Mouse (Mus musculus) CH12.LX (cell line): ENCODE results near the gene Mogat2. TPM values are rescaled to one million over a fixed set of nuclear protein-coding genes. Genes with fewer than 3 reads are reported as not detected.

Experiments used
- DNase-seq: peaks from one replicate; pipeline ENCODE4 v3.0.0-alpha.2; 2013; ENCODE audit errors: extremely low read depth
- H3K27ac ChIP-seq: 2 replicates; pipeline ENCODE4 v1.5.1; 2012; ENCODE audit warnings: low read depth, mild to moderate bottlenecking, control low read depth, moderate library complexity; ENCODE audit not compliant: insufficient read depth
- H3K27me3 ChIP-seq: replicated peaks from 2 replicates; pipeline ENCODE3; 2012; ENCODE audit warnings: inconsistent platforms
- H3K36me3 ChIP-seq, 2 experiments: replicated peaks in 1 of 2; 2 replicates each; pipeline versions ENCODE3 to v1.6.1; 2012; ENCODE audit warnings: inconsistent platforms in 1 of 2, low read length in 1 of 2, mild to moderate bottlenecking in 1 of 2, mixed read lengths in 1 of 2, moderate library complexity in 1 of 2; ENCODE audit not compliant: control insufficient read depth in 1 of 2, insufficient read depth in 1 of 2
- H3K4me1 ChIP-seq, 2 experiments: 2 replicates each; pipeline ENCODE4 v1.6.1; 2012; ENCODE audit warnings: inconsistent platforms in 1 of 2, moderate library complexity in 1 of 2; ENCODE audit not compliant: insufficient read depth in 2 of 2, control insufficient read depth in 1 of 2
- H3K4me2 ChIP-seq: 2 replicates; pipeline ENCODE4 v1.6.1; 2012; ENCODE audit warnings: low read depth, mild to moderate bottlenecking, control low read depth; ENCODE audit not compliant: poor library complexity, insufficient read depth, severe bottlenecking
- H3K4me3 ChIP-seq, 3 experiments: fragments of 150-350 bp in 1 of 3; sonication (generic) in 1 of 3; replicated peaks in 1 of 3; 2 replicates each; pipeline versions ENCODE3 to v1.5.1; 2011 to 2012; ENCODE audit warnings: low read depth in 2 of 3, low read length in 2 of 3, mild to moderate bottlenecking in 2 of 3, moderate library complexity in 2 of 3, control low read depth in 1 of 3, improper control_type of control experiment in 1 of 3, inconsistent platforms in 1 of 3, mixed read lengths in 1 of 3; ENCODE audit not compliant: poor library complexity in 1 of 3
- H3K79me2 ChIP-seq: replicated peaks from 2 replicates; pipeline ENCODE4 v1.6.1; 2012; ENCODE audit warnings: mild to moderate bottlenecking, moderate library complexity; ENCODE audit not compliant: control insufficient read depth, poor library complexity, insufficient read depth, severe bottlenecking; ENCODE audit errors: extremely low read depth
- H3K9ac ChIP-seq: 2 replicates; pipeline ENCODE4 v1.6.1; 2012; ENCODE audit warnings: low read depth, mild to moderate bottlenecking, control low read depth, moderate library complexity; ENCODE audit not compliant: insufficient read depth
- H3K9me3 ChIP-seq: replicated peaks from 2 replicates; pipeline ENCODE3; 2012; ENCODE audit warnings: low read length, inconsistent platforms, mixed read lengths
- CHD1 ChIP-seq: IDR thresholded peaks from 2 replicates; pipeline ENCODE4 v1.6.1; 2012; ENCODE audit warnings: low read depth, low read length, improper control_type of control experiment, inconsistent platforms
- CHD2 ChIP-seq: IDR thresholded peaks from 2 replicates; pipeline ENCODE4 v1.6.1; 2011; ENCODE audit warnings: low read length, improper control_type of control experiment
- CTCF ChIP-seq, 2 experiments: IDR thresholded peaks in 1 of 2; conservative IDR thresholded peaks in 1 of 2; 2 replicates each; pipeline ENCODE4 v1.5.1; 2011 to 2012; ENCODE audit warnings: low read depth in 2 of 2, low read length in 2 of 2, improper control_type of control experiment in 1 of 2, inconsistent platforms in 1 of 2, mild to moderate bottlenecking in 1 of 2, moderate library complexity in 1 of 2
- EP300 ChIP-seq: IDR thresholded peaks from 2 replicates; pipeline ENCODE4 v1.6.1; 2011; ENCODE audit warnings: low read length, improper control_type of control experiment
- ETS1 ChIP-seq: conservative IDR thresholded peaks from 2 replicates; pipeline ENCODE4 v1.6.1; 2012; ENCODE audit warnings: low read depth, mild to moderate bottlenecking, inconsistent platforms, low read length, improper control_type of control experiment, moderate library complexity
- GABPA ChIP-seq: IDR thresholded peaks from 2 replicates; pipeline ENCODE4 v1.6.1; 2012; ENCODE audit warnings: low read depth, low read length, improper control_type of control experiment, inconsistent platforms; ENCODE audit not compliant: insufficient replicate concordance
- HCFC1 ChIP-seq: IDR thresholded peaks from 2 replicates; pipeline ENCODE4 v1.6.1; 2012; ENCODE audit warnings: low read depth, mild to moderate bottlenecking, inconsistent platforms, low read length, improper control_type of control experiment
- IRF4 ChIP-seq: IDR thresholded peaks from 2 replicates; pipeline ENCODE4 v1.6.1; 2014; ENCODE audit warnings: low read depth, mild to moderate bottlenecking, inconsistent platforms, low read length, improper control_type of control experiment
- JUN ChIP-seq: IDR thresholded peaks from 2 replicates; pipeline ENCODE4 v1.6.1; 2011; ENCODE audit warnings: low read depth, mild to moderate bottlenecking, low read length, improper control_type of control experiment, moderate library complexity; ENCODE audit not compliant: insufficient read depth
- MAFK ChIP-seq: IDR thresholded peaks from 2 replicates; pipeline ENCODE4 v1.6.1; 2011; ENCODE audit warnings: low read length, improper control_type of control experiment; ENCODE audit not compliant: insufficient replicate concordance
- MAZ ChIP-seq: IDR thresholded peaks from 2 replicates; pipeline ENCODE4 v1.6.1; 2012; ENCODE audit warnings: low read depth, mild to moderate bottlenecking, inconsistent platforms, low read length, improper control_type of control experiment, moderate library complexity
- NELFE ChIP-seq: IDR thresholded peaks from 2 replicates; pipeline ENCODE4 v1.6.1; 2011; ENCODE audit warnings: low read depth, low read length, improper control_type of control experiment
- NRF1 ChIP-seq: IDR thresholded peaks from 2 replicates; pipeline ENCODE4 v1.6.1; 2014; ENCODE audit warnings: low read depth, mild to moderate bottlenecking, inconsistent platforms, low read length, improper control_type of control experiment, moderate library complexity
- PAX5 ChIP-seq: IDR thresholded peaks from 2 replicates; pipeline ENCODE4 v1.6.1; 2012; ENCODE audit warnings: low read length, inconsistent platforms, mixed read lengths
- POLR2AphosphoS2 ChIP-seq: IDR thresholded peaks from 2 replicates; pipeline ENCODE4 v1.6.1; 2011; ENCODE audit warnings: low read depth, low read length, improper control_type of control experiment
- TBP ChIP-seq: conservative IDR thresholded peaks from 2 replicates; pipeline ENCODE4 v1.6.1; 2011; ENCODE audit warnings: low read depth, low read length, improper control_type of control experiment
- UBTF ChIP-seq: IDR thresholded peaks from 2 replicates; pipeline ENCODE4 v1.6.1; 2012; ENCODE audit warnings: low read depth, mild to moderate bottlenecking, inconsistent platforms, low read length, improper control_type of control experiment, moderate library complexity
- USF2 ChIP-seq: conservative IDR thresholded peaks from 2 replicates; pipeline ENCODE4 v1.6.1; 2011; ENCODE audit warnings: low read depth, low read length, improper control_type of control experiment
- ZKSCAN1 ChIP-seq: IDR thresholded peaks from 2 replicates; pipeline ENCODE4 v1.6.1; 2012; ENCODE audit warnings: low read depth, inconsistent platforms, low read length, improper control_type of control experiment, borderline replicate concordance
- ZNF384 ChIP-seq: IDR thresholded peaks from 2 replicates; pipeline ENCODE4 v1.6.1; 2012; ENCODE audit warnings: low read depth, low read length, improper control_type of control experiment, inconsistent platforms
- dilution Hi-C: fragments of 300-500 bp; cut with MboI; formaldehyde crosslinking; loops from 2 replicates; pipeline ENCODE4 v1.14.3; 2020; ENCODE audit warnings: low sequenced_read_pairs; ENCODE audit not compliant: extremely low pct_unique_long_range_greater_than_20kb, extremely low pct_ligation_motif_present
- in situ Hi-C: fragments of 300-500 bp; cut with MboI; formaldehyde crosslinking; loops from 3 replicates; pipeline ENCODE4 v1.14.3; 2019; ENCODE audit warnings: low sequenced_read_pairs, low pct_ligation_motif_present, low pct_unique_long_range_greater_than_20kb, mixed read lengths
- polyA plus RNA-seq: library from polyadenylated mRNA; unstranded; fragments of >175 nt; gene quantifications from 2 replicates; pipeline ENCODE4 v1.2.1, GENCODE M21; 2012; ENCODE audit warnings: low read depth; ENCODE audit not compliant: insufficient read length
- total RNA-seq, 2 experiments: library from RNA; depleted of rRNA; stranded (reverse); fragments of 300-350 nt in 1 of 2; fragments of >200 nt in 1 of 2; gene quantifications; 2 replicates each; pipeline ENCODE4 v1.2.3; 2012 to 2014

The Mogat2 gene
- total and polyA plus RNA-seq, 3 experiments = not detected

DNA sequence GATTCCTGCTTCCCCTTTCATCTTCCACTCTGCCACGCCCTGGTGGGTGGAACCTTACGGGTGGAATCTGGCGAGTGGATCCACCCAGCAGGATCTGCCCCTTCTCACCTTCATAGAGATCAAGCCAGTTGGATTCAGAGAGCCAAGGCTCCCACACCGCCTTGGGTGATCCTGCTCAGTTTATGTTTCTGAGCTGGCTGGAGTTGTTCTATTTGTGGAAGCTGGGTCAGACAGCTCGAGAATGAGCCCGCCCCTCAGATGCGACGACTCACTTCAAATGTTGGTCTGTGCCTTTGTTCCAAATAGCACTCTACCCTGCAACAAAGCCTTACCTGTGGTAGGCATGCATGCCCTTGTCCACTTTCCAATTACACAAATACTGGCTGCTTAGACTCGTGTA, 33.2 kb upstream of the Mogat2 start:
- no peak for TF ChIP-seq CTCF (conservative IDR thresholded peaks at IDR 0.05 in 1 of 2, IDR thresholded peaks at IDR 0.05 in 1 of 2; ENCODE audit: low read depth in 2 of 2, low read length in 2 of 2)
- TF ChIP-seq NRF1 = no peak
- no peak for TF ChIP-seq HCFC1
- no peak for TF ChIP-seq PAX5
- no peak for TF ChIP-seq EP300
- no peak for TF ChIP-seq POLR2AphosphoS2
- TF ChIP-seq IRF4 = no peak
- TF ChIP-seq JUN = no peak
- no peak for TF ChIP-seq ZKSCAN1
- TF ChIP-seq MAZ = no peak
- no peak for TF ChIP-seq MAFK
- no peak for TF ChIP-seq NELFE
- no peak for TF ChIP-seq USF2
- TF ChIP-seq TBP = no peak
- TF ChIP-seq ZNF384 = no peak
- TF ChIP-seq UBTF = no peak
- no peak for TF ChIP-seq ETS1
- TF ChIP-seq CHD1 = no peak
- peaks cover 4 to 8% of the 10 kb centered on the region in 2 experiments; a peak in 2 of 4 replicates for H3K4me1 ChIP-seq
- H3K27me3 ChIP-seq = peaks cover 15% of the 10 kb centered on the region
- no peak for DNase-seq
- no peak overlapping the region for H3K4me2 ChIP-seq
- H3K4me3 ChIP-seq = no peak overlapping the region
- H3K27ac ChIP-seq = no peak overlapping the region
- in situ Hi-C loops = no loop called here
- no peaks in the 10 kb centered on the region for H3K79me2 ChIP-seq
- no peaks in the 10 kb centered on the region for H3K9me3 ChIP-seq
- H3K9ac ChIP-seq = no peak overlapping the region
- dilution Hi-C loops = no loop called here
- no peaks in the 10 kb centered on the region for H3K36me3 ChIP-seq

DNA sequence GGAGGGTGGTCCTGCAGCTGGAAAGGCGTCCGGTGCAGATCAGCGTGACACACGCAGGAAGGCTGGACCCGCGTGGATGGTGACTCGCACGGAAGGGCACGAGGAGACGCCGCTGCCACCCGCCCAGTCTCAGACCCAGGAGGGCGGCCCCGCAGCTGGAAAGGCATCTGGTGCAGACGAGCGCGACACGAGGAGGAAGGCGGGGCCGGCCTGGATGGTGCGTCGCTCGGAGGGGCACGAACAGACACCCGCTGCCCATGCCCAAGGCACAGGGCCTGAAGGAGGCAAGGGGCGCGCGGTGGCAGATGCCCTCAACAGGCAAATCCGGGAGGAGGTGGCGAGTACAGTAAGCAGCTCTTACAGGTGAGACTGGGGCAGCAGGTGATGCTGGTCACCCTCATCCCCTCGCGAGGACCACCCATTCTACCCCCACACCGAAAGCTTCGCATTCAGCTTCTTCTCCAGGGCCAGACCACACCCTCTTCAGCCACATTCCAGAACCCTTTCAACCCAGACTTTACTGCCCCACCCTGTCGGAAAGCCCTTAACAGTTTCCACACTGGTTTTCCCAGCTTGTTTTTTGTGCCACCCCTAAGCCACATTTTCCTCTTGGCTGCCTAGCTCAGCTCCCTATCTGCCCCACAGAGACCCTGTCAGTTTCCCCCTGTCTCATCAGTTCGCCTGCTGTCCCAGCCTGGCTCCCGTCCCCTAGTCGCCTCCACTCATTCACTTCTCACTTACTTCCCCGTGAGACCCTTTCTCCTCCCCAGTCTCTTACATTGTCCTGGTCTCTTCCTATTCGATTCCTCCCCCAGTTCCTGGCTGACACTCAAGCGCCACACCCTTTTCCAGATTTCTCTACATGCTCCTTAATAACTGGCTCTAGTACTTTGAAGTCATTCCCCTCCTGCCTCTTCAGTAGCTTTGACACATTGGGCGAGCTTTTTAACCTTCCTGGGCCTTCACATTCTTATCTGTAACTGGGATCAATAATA, 30.8 kb upstream of the Mogat2 start:
- Histone ChIP-seq H3K27me3 (peaks cover 18% of the 10 kb centered on the region), H3K9me3 (no peaks in the 10 kb centered on the region), H3K4me2 (no peak overlapping the region)
- no peak for TF ChIP-seq CHD2
- TF ChIP-seq GABPA = no peak
- TF ChIP-seq, all 38 proteins: peak for 0
- Histone ChIP-seq H3K9ac (no peak overlapping the region), H3K4me3 (no peak overlapping the region), H3K27ac (no peak overlapping the region), H3K4me1 (peaks cover 4 to 8% of the 10 kb centered on the region in 2 experiments; a peak in 2 of 4 replicates), H3K36me3 (no peaks in the 10 kb centered on the region), H3K79me2 (no peaks in the 10 kb centered on the region)
- DNase-seq = no peak
- in situ Hi-C loops (loop anchor here (5.0 kb wide), 1 partner anchor 93 kb away; no protein-coding TSS in a partner anchor), dilution Hi-C loops (no loop called here)
